Mouse (Mus musculus): ENCODE results near the gene Bcar1.

Gene Bcar1

DNA sequence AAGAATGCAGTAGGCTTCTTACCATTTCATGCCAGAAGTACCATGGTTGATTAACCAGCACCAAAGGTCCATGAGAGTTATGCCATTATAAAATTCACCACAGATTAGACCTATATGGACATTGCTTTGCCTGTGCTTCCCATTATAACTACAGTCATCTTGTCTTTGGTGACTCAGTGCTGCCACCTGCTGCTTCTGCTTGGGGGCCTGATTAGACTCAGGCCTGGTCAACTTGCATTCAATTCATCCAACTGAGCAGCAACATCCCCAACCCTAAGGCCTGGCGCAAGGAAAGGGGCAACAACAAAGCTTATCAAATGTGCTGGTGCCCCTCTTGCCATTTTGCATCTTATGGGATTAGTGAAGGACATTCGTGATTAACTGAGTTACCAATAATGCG lies 81.1 kb downstream of the Bcar1 start:
- peak; percentile 28 to 42 for DNase-seq
